ENCODE assay signal across 25 mouse cellular contexts in genomic region chr6:28160399-28160798, GRCm38 (mm10). TPM values are rescaled to one million over a fixed set of nuclear protein-coding genes. Genes with fewer than 3 reads are reported as not detected.
DNase-seq lines count a peak whose midpoint lies in the region; ATAC-seq and TF ChIP-seq lines count a peak whose summit lies in the region.
"Had no signal": no experiment of that assay in that cellular context is flagged by ENCODE, and none has a peak within 500 bp of the region (broad histone marks: within the 10 kb centered on the region; RNA-seq: fewer than 3 reads in every experiment).

No protein-coding gene starts in this region.

- in situ Hi-C loops in CH12.LX (cut with MboI; ENCODE audit: low pct_ligation_motif_present, low pct_unique_long_range_greater_than_20kb, low sequenced_read_pairs) = no loop called here

- 0 out of 4 replicates have a peak, but pooled peaks cover 0 to 5% of the 10 kb centered on the region in 2 experiments for H3K4me1 ChIP-seq in CH12.LX (ENCODE audit: control insufficient read depth in 1 of 2, insufficient read depth in 2 of 2)
- no peaks in the 10 kb centered on the region for H3K4me1 ChIP-seq in hindbrain, postnatal 0 days (ENCODE audit: insufficient read depth, low read length)
- no peaks in the 10 kb centered on the region for H3K4me1 ChIP-seq in forebrain, embryonic 11.5 days (replicated peaks; ENCODE audit: control insufficient read depth, insufficient read depth, low read length)
- H3K4me1 ChIP-seq: embryonic facial prominence, embryonic 13.5 days; embryonic facial prominence, embryonic 15.5 days; forebrain, embryonic 10.5 days; forebrain, embryonic 13.5 days; forebrain, embryonic 15.5 days had no signal

- H3K9me3 ChIP-seq in CH12.LX (replicated peaks; ENCODE audit: low read length) = no peaks in the 10 kb centered on the region
- no peaks in the 10 kb centered on the region for H3K9me3 ChIP-seq in hindbrain, postnatal 0 days (ENCODE audit: low read length)
- H3K9me3 ChIP-seq in forebrain, embryonic 11.5 days (ENCODE audit: control insufficient read depth, low read length) = no peaks in the 10 kb centered on the region
- H3K9me3 ChIP-seq: embryonic facial prominence, embryonic 13.5 days; embryonic facial prominence, embryonic 15.5 days; forebrain, embryonic 10.5 days; forebrain, embryonic 13.5 days; forebrain, embryonic 15.5 days had no signal

- WGBS in hindbrain, postnatal 0 days = 78% methylated on average over 5 of the region's 5 CpGs
- 80% methylated on average over 5 of the region's 5 CpGs for WGBS in forebrain, embryonic 11.5 days

- H3K4me2 ChIP-seq in CH12.LX (ENCODE audit: insufficient read depth, low read depth, poor library complexity, severe bottlenecking) = no peak overlapping the region; the same call in 1 of the 2 replicates
- no peak overlapping the region for H3K4me2 ChIP-seq in hindbrain, postnatal 0 days (ENCODE audit: low read depth, low read length)
- H3K4me2 ChIP-seq in forebrain, embryonic 11.5 days (ENCODE audit: low read depth, low read length, severe bottlenecking) = no peak overlapping the region
- H3K4me2 ChIP-seq: embryonic facial prominence, embryonic 13.5 days; embryonic facial prominence, embryonic 15.5 days; forebrain, embryonic 13.5 days; forebrain, embryonic 15.5 days had no signal

- H3K36me3 ChIP-seq in CH12.LX (replicated peaks in 1 of 2; ENCODE audit: control insufficient read depth in 1 of 2, insufficient read depth in 1 of 2, low read length in 1 of 2) = no peaks in the 10 kb centered on the region
- H3K36me3 ChIP-seq in hindbrain, postnatal 0 days (ENCODE audit: insufficient read depth, low read length) = no peaks in the 10 kb centered on the region
- H3K36me3 ChIP-seq in forebrain, embryonic 11.5 days (ENCODE audit: control insufficient read depth, insufficient read depth, low read length) = no peaks in the 10 kb centered on the region
- H3K36me3 ChIP-seq: embryonic facial prominence, embryonic 13.5 days; embryonic facial prominence, embryonic 15.5 days; forebrain, embryonic 10.5 days; forebrain, embryonic 15.5 days had no signal

- H3K4me3 ChIP-seq in CH12.LX (replicated peaks in 1 of 3; ENCODE audit: low read depth in 2 of 3, low read length in 2 of 3, poor library complexity in 1 of 3) = no peak overlapping the region
- no peak overlapping the region for H3K4me3 ChIP-seq in hindbrain, postnatal 0 days (ENCODE audit: low read length)
- H3K4me3 ChIP-seq in forebrain, embryonic 11.5 days (ENCODE audit: low read depth, low read length) = no peak overlapping the region
- H3K4me3 ChIP-seq: embryonic facial prominence, embryonic 13.5 days; embryonic facial prominence, embryonic 15.5 days; erythroblast, embryonic 14.5 days; forebrain, embryonic 10.5 days; forebrain, embryonic 13.5 days; forebrain, embryonic 15.5 days had no signal

- TF ChIP-seq POLR2A in CH12.LX (IDR thresholded peaks at IDR 0.05; ENCODE audit: low read depth, low read length) = no peak

- DNase-seq in CH12.LX (ENCODE audit: extremely low read depth) (no peak), MEL-GATA-1-ER (ENCODE audit: extremely low read depth, low read depth) (peak; percentile 61), liver (no peak)
- DNase-seq in cerebellum, adult 11-12 months = no peak
- no peak for DNase-seq in hindbrain, postnatal 0 days (ENCODE audit: low spot score)
- DNase-seq in forebrain, embryonic 11.5 days (ENCODE audit: low spot score) = no peak
- DNase-seq: adrenal gland, adult 2 months; adrenal gland, postnatal 10 days; adrenal gland, postnatal 25 days; B cell, adult 2 months; cerebellum, adult 11 months; cerebellum, adult 2 months; cerebellum, adult 9-10 months; cerebellum, postnatal 10 days; cerebellum, postnatal 25 days; embryo, embryonic 11 days; forebrain, postnatal 0 days had no signal

- H3K27me3 ChIP-seq in CH12.LX (replicated peaks) = no peaks in the 10 kb centered on the region
- H3K27me3 ChIP-seq in hindbrain, postnatal 0 days (ENCODE audit: insufficient read depth, low read length) = no peaks in the 10 kb centered on the region
- H3K27me3 ChIP-seq in forebrain, embryonic 11.5 days (ENCODE audit: control insufficient read depth, insufficient read depth, low read length) = no peaks in the 10 kb centered on the region
- H3K27me3 ChIP-seq: embryonic facial prominence, embryonic 13.5 days; embryonic facial prominence, embryonic 15.5 days; forebrain, embryonic 13.5 days; forebrain, embryonic 15.5 days had no signal

- no peak for TF ChIP-seq RAD21 in CH12.LX (IDR thresholded peaks at IDR 0.05; ENCODE audit: low read depth, low read length)

- H3K79me2 ChIP-seq in CH12.LX (replicated peaks; ENCODE audit: control insufficient read depth, extremely low read depth, insufficient read depth, poor library complexity, severe bottlenecking) = no peaks in the 10 kb centered on the region

- dilution Hi-C loops in CH12.LX (cut with MboI; ENCODE audit: extremely low pct_ligation_motif_present, extremely low pct_unique_long_range_greater_than_20kb, low sequenced_read_pairs) = no loop called here

- 0 out of 2 replicates have a peak, but pooled peaks have one; percentile 37 for ATAC-seq in granulocyte monocyte progenitor cell, adult 5-6 weeks (replicated peaks; ENCODE audit: poor library complexity, severe bottlenecking)
- no peak for ATAC-seq in hindbrain, postnatal 0 days
- no peak for ATAC-seq in forebrain, embryonic 11.5 days (replicated peaks; ENCODE audit: low FRiP score)
- ATAC-seq: CD4-positive, CD25-positive, alpha-beta regulatory T cell, adult 4 months; forebrain, embryonic 13.5 days; forebrain, embryonic 15.5 days; forebrain, postnatal 0 days had no signal

- TF ChIP-seq EP300 in CH12.LX (IDR thresholded peaks at IDR 0.05; ENCODE audit: low read length) = no peak

- no peak overlapping the region for H3K27ac ChIP-seq in CH12.LX (ENCODE audit: insufficient read depth, low read depth)
- H3K27ac ChIP-seq in hindbrain, postnatal 0 days = no peak overlapping the region
- no peak overlapping the region for H3K27ac ChIP-seq in forebrain, embryonic 11.5 days (ENCODE audit: low read depth, low read length)
- H3K27ac ChIP-seq: embryonic facial prominence, embryonic 13.5 days; embryonic facial prominence, embryonic 15.5 days; forebrain, embryonic 10.5 days; forebrain, embryonic 13.5 days; forebrain, embryonic 15.5 days had no signal

- no peak overlapping the region for H3K9ac ChIP-seq in CH12.LX (ENCODE audit: insufficient read depth, low read depth)
- H3K9ac ChIP-seq in hindbrain, postnatal 0 days (replicated peaks; ENCODE audit: low read length) = no peak overlapping the region
- H3K9ac ChIP-seq in forebrain, embryonic 11.5 days (ENCODE audit: low read length) = no peak overlapping the region
- H3K9ac ChIP-seq: embryonic facial prominence, embryonic 13.5 days; embryonic facial prominence, embryonic 15.5 days; forebrain, embryonic 13.5 days; forebrain, embryonic 15.5 days; forebrain, postnatal 0 days had no signal

- no peak for TF ChIP-seq CTCF in CH12.LX (conservative IDR thresholded peaks at IDR 0.05 in 1 of 2, IDR thresholded peaks at IDR 0.05 in 1 of 2; ENCODE audit: low read depth in 2 of 2, low read length in 2 of 2)
- no peak for TF ChIP-seq CTCF in hindbrain, postnatal 0 days (IDR thresholded peaks at IDR 0.05; ENCODE audit: low read depth)

TF ChIP-seq in CH12.LX, 34 proteins besides CTCF, POLR2A, EP300 and RAD21:
- TF ChIP-seq IRF4 (IDR thresholded peaks at IDR 0.05; ENCODE audit: low read depth, low read length) = peak; percentile 68
- no peak for TF ChIP-seq MEF2A (IDR thresholded peaks at IDR 0.05; ENCODE audit: borderline replicate concordance, low read depth, low read length)
- TF ChIP-seq ZMIZ1 (IDR thresholded peaks at IDR 0.05; ENCODE audit: low read depth, low read length) = no peak
- TF ChIP-seq KAT2A (IDR thresholded peaks at IDR 0.05; ENCODE audit: insufficient replicate concordance, low read length) = no peak

RNA-seq across cellular contexts. Expression of gene Grm8, which starts 25.4 kb away (rescaled TPM):
- total RNA-seq in CH12.LX (2012; rRNA removed) (0.08 and 0.25 TPM in 2 replicates), CH12.LX (2014; rRNA removed) (0.70 and 0.72 TPM in 2 replicates)
- 0.21 and 0.27 TPM in 2 replicates for polyA plus RNA-seq in CH12.LX (2012; ENCODE audit: insufficient read length, low read depth)
- total RNA-seq in granulocyte monocyte progenitor cell, adult 5-6 weeks (2014; fragmentation: Nextera tagmentation) = not detected in 2 replicates
- total RNA-seq in granulocyte monocyte progenitor cell, adult 5-6 weeks (2017) = not detected in 2 replicates
- 14.0 and 16.6 TPM in 2 replicates for total RNA-seq in hindbrain, postnatal 0 days (2014; rRNA removed)
- 10.6 and 11.3 TPM in 2 replicates for polyA plus RNA-seq in hindbrain, postnatal 0 days (2015; fragmentation: Nextera tagmentation; extraction: Ambion mirVana)
- polyA plus RNA-seq in forebrain, embryonic 11.5 days (2014; fragmentation: Nextera tagmentation; extraction: Ambion mirVana) = 1.4 and 1.9 TPM in 2 replicates
- polyA plus RNA-seq: erythroblast, embryonic 14.5 days had no signal
